ENCODE assay signal across 24 mouse cellular contexts in genomic region chr1:37011626-37012209, GRCm38 (mm10). TPM values are rescaled to one million over a fixed set of nuclear protein-coding genes. Genes with fewer than 3 reads are reported as not detected.
"Had no signal": no experiment of that assay in that cellular context is flagged by ENCODE, and none has a peak within 500 bp of the region (broad histone marks: within the 10 kb centered on the region; RNA-seq: fewer than 3 reads in every experiment).

No protein-coding gene starts in this region.

- H3K4me1 ChIP-seq: heart, embryonic 13.5 days; heart, embryonic 15.5 days; hindbrain, embryonic 13.5 days; hindbrain, embryonic 15.5 days; limb, embryonic 10.5 days; limb, embryonic 12.5 days; liver, embryonic 13.5 days; liver, embryonic 15.5 days had no signal

- H3K9ac ChIP-seq: heart, embryonic 13.5 days; heart, embryonic 15.5 days; hindbrain, embryonic 13.5 days; hindbrain, embryonic 15.5 days; kidney, embryonic 15.5 days; limb, embryonic 12.5 days; liver, embryonic 13.5 days; liver, embryonic 15.5 days had no signal

- H3K27ac ChIP-seq: heart, adult 2 months; heart, embryonic 13.5 days; heart, embryonic 15.5 days; hindbrain, embryonic 13.5 days; hindbrain, embryonic 15.5 days; hindbrain, postnatal 0 days; kidney, embryonic 15.5 days; kidney, postnatal 0 days; layer of hippocampus, adult 2 months; left cerebral cortex, adult 2 months; limb, embryonic 10.5 days; limb, embryonic 12.5 days; liver, embryonic 13.5 days; liver, embryonic 15.5 days had no signal

- H3K9me3 ChIP-seq: heart, embryonic 13.5 days; heart, embryonic 15.5 days; hindbrain, embryonic 13.5 days; hindbrain, embryonic 15.5 days; kidney, embryonic 15.5 days; limb, embryonic 10.5 days; limb, embryonic 12.5 days; liver, embryonic 13.5 days; liver, embryonic 15.5 days had no signal

- H3K4me3 ChIP-seq: heart, adult 2 months; heart, embryonic 13.5 days; heart, embryonic 15.5 days; hindbrain, embryonic 13.5 days; hindbrain, embryonic 15.5 days; kidney, embryonic 15.5 days; layer of hippocampus, adult 2 months; left cerebral cortex, adult 2 months; limb, embryonic 10.5 days; limb, embryonic 12.5 days; liver, embryonic 13.5 days; liver, embryonic 15.5 days had no signal

- DNase-seq: gastrocnemius, postnatal 36 days; heart, adult 2 months; heart, postnatal 14 days; heart, postnatal 36 days; kidney, adult 11 months; kidney, adult 2 months; kidney, adult 9 months; kidney, postnatal 14 days; kidney, postnatal 4 days; liver; liver, embryonic 13.5 days had no signal

- H3K36me3 ChIP-seq: heart, embryonic 13.5 days; heart, embryonic 15.5 days; hindbrain, embryonic 13.5 days; hindbrain, embryonic 15.5 days; kidney, embryonic 15.5 days; limb, embryonic 10.5 days; limb, embryonic 12.5 days; liver, embryonic 13.5 days; liver, embryonic 15.5 days had no signal

RNA-seq across cellular contexts. Expression of gene Vwa3b, which starts 14.7 kb away (rescaled TPM):
- total RNA-seq: hematopoietic stem cell, adult 5-6 weeks had no signal
